ENCODE assay signal across 8 mouse cellular contexts in genomic region chr2:71055300-71056114, GRCm38 (mm10). TPM values are rescaled to one million over a fixed set of nuclear protein-coding genes. Genes with fewer than 3 reads are reported as not detected.
DNase-seq lines count a peak whose midpoint lies in the region; ATAC-seq and TF ChIP-seq lines count a peak whose summit lies in the region.

Dcaf17 (plus strand) TSS chr2:71055328.
Mettl8 (minus strand) TSS chr2:71055583.

- H3K27ac ChIP-seq in bone marrow, adult 2 months (ENCODE audit: control insufficient read depth, insufficient read depth, low read depth, low read length, poor library complexity): peak within 1 kb of the TSS; percentile 89
- peak within 1 kb of the TSS; percentile 98 for H3K27ac ChIP-seq in embryonic facial prominence, embryonic 15.5 days (replicated peaks)
- peak within 1 kb of the TSS; percentile 94 for H3K27ac ChIP-seq in limb, embryonic 14.5 days (replicated peaks; ENCODE audit: low read depth, low read length)
- H3K27ac ChIP-seq in midbrain, postnatal 0 days (ENCODE audit: low read depth, low read length): peak within 1 kb of the TSS; percentile 84

- peak; percentile 78 for TF ChIP-seq POLR2A in bone marrow, adult 2 months (IDR thresholded peaks at IDR 0.05; ENCODE audit: borderline replicate concordance, control insufficient read depth, low read depth, low read length)
- TF ChIP-seq POLR2A in limb, embryonic 14.5 days (IDR thresholded peaks at IDR 0.05; ENCODE audit: borderline replicate concordance, extremely low read depth, insufficient read depth, insufficient read length): peak; percentile 88; the same call in 1 of the 2 replicates

- H3K4me3 ChIP-seq in bone marrow, adult 2 months (replicated peaks; ENCODE audit: control insufficient read depth, low read depth, low read length): peak within 1 kb of the TSS; percentile 96
- H3K4me3 ChIP-seq in embryonic facial prominence, embryonic 15.5 days (replicated peaks): peak within 1 kb of the TSS; percentile 97
- H3K4me3 ChIP-seq in limb, embryonic 14.5 days (replicated peaks; ENCODE audit: low read length): peak within 1 kb of the TSS; percentile 89
- peak within 1 kb of the TSS; percentile 61 for H3K4me3 ChIP-seq in midbrain, postnatal 0 days (ENCODE audit: low read depth, low read length)

- peak within 1 kb of the TSS; percentile 84 for H3K9ac ChIP-seq in embryonic facial prominence, embryonic 15.5 days
- peak within 1 kb of the TSS; percentile 82 for H3K9ac ChIP-seq in limb, embryonic 14.5 days (ENCODE audit: low read depth, low read length, severe bottlenecking)
- H3K9ac ChIP-seq in midbrain, postnatal 0 days (replicated peaks; ENCODE audit: low read length, poor library complexity, severe bottlenecking): peak within 1 kb of the TSS; percentile 86

- H3K36me3 ChIP-seq in embryonic facial prominence, embryonic 15.5 days: peaks cover 12% of the 10 kb centered on the region
- H3K36me3 ChIP-seq in limb, embryonic 14.5 days (ENCODE audit: control insufficient read depth, insufficient read depth, low read length): peaks cover 8% of the 10 kb centered on the region
- 0 out of 2 replicates have a peak, but pooled peaks cover 3% of the 10 kb centered on the region for H3K36me3 ChIP-seq in midbrain, postnatal 0 days (ENCODE audit: insufficient read depth, low read length)

- peak; percentile 98 for DNase-seq in 416B (ENCODE audit: low read depth)
- peak; percentile 92 for DNase-seq in heart, adult 8-10 months (ENCODE audit: low spot score)
- peak; percentile 94 for DNase-seq in kidney, adult 9 months
- DNase-seq in limb, embryonic 14.5 days (ENCODE audit: low spot score): peak; percentile 97
- peak; percentile 97 for DNase-seq in midbrain, postnatal 0 days (ENCODE audit: low spot score)
- DNase-seq in spleen, postnatal 14 days (ENCODE audit: low spot score in 2 of 2): peak; percentile 88 to 93

- ATAC-seq in embryonic facial prominence, embryonic 15.5 days (ENCODE audit: insufficient number of reproducible peaks, low FRiP score, low TSS enrichment, low read depth): peak; percentile 98
- ATAC-seq in limb, embryonic 14.5 days (ENCODE audit: low FRiP score, low read depth): peak; percentile 97
- ATAC-seq in midbrain, postnatal 0 days (ENCODE audit: low FRiP score): peak; percentile 98

- TF ChIP-seq CTCF in bone marrow, adult 2 months (IDR thresholded peaks at IDR 0.05; ENCODE audit: control insufficient read depth, insufficient read depth, low read length): no peak
- peak; percentile 64 for TF ChIP-seq CTCF in midbrain, postnatal 0 days (IDR thresholded peaks at IDR 0.05)

- H3K27me3 ChIP-seq in embryonic facial prominence, embryonic 15.5 days: no peaks in the 10 kb centered on the region
- H3K27me3 ChIP-seq in limb, embryonic 14.5 days (ENCODE audit: control insufficient read depth, insufficient read depth, low read length): no peaks in the 10 kb centered on the region
- no peaks in the 10 kb centered on the region for H3K27me3 ChIP-seq in midbrain, postnatal 0 days (ENCODE audit: insufficient read depth, low read length)

- H3K4me2 ChIP-seq in embryonic facial prominence, embryonic 15.5 days (replicated peaks): peak within 1 kb of the TSS; percentile 76
- H3K4me2 ChIP-seq in limb, embryonic 14.5 days (replicated peaks; ENCODE audit: low read depth, low read length, severe bottlenecking): peak within 1 kb of the TSS; percentile 57
- peak within 1 kb of the TSS; percentile 88 for H3K4me2 ChIP-seq in midbrain, postnatal 0 days (ENCODE audit: low read depth, low read length, poor library complexity, severe bottlenecking)

- H3K9me3 ChIP-seq in embryonic facial prominence, embryonic 15.5 days (replicated peaks): no peaks in the 10 kb centered on the region
- no peaks in the 10 kb centered on the region for H3K9me3 ChIP-seq in limb, embryonic 14.5 days (ENCODE audit: control insufficient read depth, low read length)
- H3K9me3 ChIP-seq in midbrain, postnatal 0 days (ENCODE audit: low read length): no peaks in the 10 kb centered on the region

- H3K4me1 ChIP-seq in bone marrow, adult 2 months (ENCODE audit: control insufficient read depth, insufficient read depth, low read length): no peaks in the 10 kb centered on the region
- H3K4me1 ChIP-seq in embryonic facial prominence, embryonic 15.5 days: peaks cover 13% of the 10 kb centered on the region
- peaks cover 3% of the 10 kb centered on the region for H3K4me1 ChIP-seq in limb, embryonic 14.5 days (ENCODE audit: control insufficient read depth, insufficient read depth, low read length)
- H3K4me1 ChIP-seq in midbrain, postnatal 0 days (ENCODE audit: insufficient read depth, low read length): no peaks in the 10 kb centered on the region

- under 1% methylated on average over 57 of the region's 57 CpGs for WGBS in bone marrow, adult 2 months
- WGBS in embryonic facial prominence, embryonic 15.5 days: under 1% methylated on average over 57 of the region's 57 CpGs
- under 1% methylated on average over 49 of the region's 57 CpGs for WGBS in limb, embryonic 14.5 days
- WGBS in midbrain, postnatal 0 days: under 1% methylated on average over 50 of the region's 57 CpGs

RNA-seq across cellular contexts. Expression of gene Dcaf17, which starts in this region (rescaled TPM):
- polyA plus RNA-seq in bone marrow, adult 2 months (2011; ENCODE audit: insufficient read depth, insufficient read length, low replicate concordance, missing spikeins): 2.7 and 6.8 TPM in 2 replicates
- 28.3 and 34.0 TPM in 2 replicates for polyA plus RNA-seq in embryonic facial prominence, embryonic 15.5 days (2015; fragmentation: Nextera tagmentation; extraction: Ambion mirVana)
- 1 to 10 TPM; 3.5 to 5.3 (median 4.3) TPM for total RNA-seq in heart, adult 8-10 months (2022)
- 7.2 and 7.4 TPM in 2 replicates for polyA plus RNA-seq in limb, embryonic 14.5 days (2012; rRNA removed)
- polyA plus RNA-seq in limb, embryonic 14.5 days (2014; fragmentation: Nextera tagmentation; extraction: Ambion mirVana): 23.0 and 26.0 TPM in 2 replicates
- total RNA-seq in midbrain, postnatal 0 days (2014; rRNA removed): 10.6 and 18.1 TPM in 2 replicates
- polyA plus RNA-seq in midbrain, postnatal 0 days (2015; fragmentation: Nextera tagmentation; extraction: Ambion mirVana): 19.9 and 23.6 TPM in 2 replicates

RNA-seq across cellular contexts. Expression of gene Mettl8, which starts in this region (rescaled TPM):
- polyA plus RNA-seq in bone marrow, adult 2 months (2011; ENCODE audit: insufficient read depth, insufficient read length, low replicate concordance, missing spikeins): 13.5 and 25.7 TPM in 2 replicates
- 12.9 and 15.8 TPM in 2 replicates for polyA plus RNA-seq in embryonic facial prominence, embryonic 15.5 days (2015; fragmentation: Nextera tagmentation; extraction: Ambion mirVana)
- total RNA-seq in heart, adult 8-10 months (2022): 1 to 10 TPM; 4.0 to 6.1 (median 5.8) TPM
- 12.8 and 14.8 TPM in 2 replicates for polyA plus RNA-seq in limb, embryonic 14.5 days (2012; rRNA removed)
- polyA plus RNA-seq in limb, embryonic 14.5 days (2014; fragmentation: Nextera tagmentation; extraction: Ambion mirVana): 13.6 and 13.9 TPM in 2 replicates
- total RNA-seq in midbrain, postnatal 0 days (2014; rRNA removed): 7.7 TPM in 2 replicates
- polyA plus RNA-seq in midbrain, postnatal 0 days (2015; fragmentation: Nextera tagmentation; extraction: Ambion mirVana): 5.3 and 6.0 TPM in 2 replicates

Comparison
In these comparisons a context has a peak if more than half of its experiments do, and no peak if none do; other contexts are left out.
1. Peak in every context shown above with its lines: DNase-seq, ATAC-seq, H3K4me3 ChIP-seq and H3K27ac ChIP-seq.